Mouse (Mus musculus) limb, embryonic 10.5 days (tissue): Measurements from ENCODE around the gene Cspg4. TPM values are rescaled to one million over a fixed set of nuclear protein-coding genes. Genes with fewer than 3 reads are reported as not detected.

ENCODE experiments used
- DNase-seq: peaks from one replicate; pipeline ENCODE4 v3.0.0-alpha.2; 2017; ENCODE audit warnings: low spot score
- H3K27ac ChIP-seq: fragments of 300-500 bp; sonication (generic); 2 replicates; pipeline ENCODE4 v1.5.1; 2016; ENCODE audit warnings: mild to moderate bottlenecking
- H3K27me3 ChIP-seq: fragments of 300-500 bp; sonication (generic); 2 replicates; pipeline ENCODE4 v1.6.1; 2016; ENCODE audit warnings: low read depth, mild to moderate bottlenecking; ENCODE audit not compliant: poor library complexity, severe bottlenecking
- H3K36me3 ChIP-seq: fragments of 300-500 bp; sonication (generic); 2 replicates; pipeline ENCODE4 v1.6.1; 2016; ENCODE audit warnings: mild to moderate bottlenecking, moderate library complexity
- H3K4me1 ChIP-seq: fragments of 300-500 bp; sonication (generic); 2 replicates; pipeline ENCODE4 v1.6.1; 2016
- H3K4me3 ChIP-seq: fragments of 300-500 bp; sonication (generic); 2 replicates; pipeline ENCODE4 v1.5.1; 2016; ENCODE audit warnings: mild to moderate bottlenecking, moderate library complexity
- H3K9me3 ChIP-seq: fragments of 300-500 bp; sonication (generic); replicated peaks from 2 replicates; pipeline ENCODE4 v1.6.1; 2016; ENCODE audit warnings: mild to moderate bottlenecking
- WGBS: fragments of 180-500 bp; shearing (Covaris S2); methylation state at CpG from one replicate; pipeline ENCODE4 v1.1.7; 2016; 5-methylcytosine and 5-hydroxymethylcytosine counted together
- polyA plus RNA-seq: library from polyadenylated mRNA; unstranded; fragments of >200 nt; fragmentation: Nextera tagmentation; extraction: Ambion mirVana; gene quantifications from 2 replicates; pipeline ENCODE4 v1.2.1, GENCODE M21; 2016

Cspg4 gene
- polyA plus RNA-seq, 1 experiment from 2014 or later = 5.0 TPM

GRCm38 (mm10) chr9:56924651-56925027, 59.8 kb downstream of the Cspg4 start:
- H3K9me3 ChIP-seq = no peaks in the 10 kb centered on the region
- DNase-seq = no peak
- peaks cover 66% of the 10 kb centered on the region for H3K36me3 ChIP-seq
- H3K4me1 ChIP-seq = peaks cover 56% of the 10 kb centered on the region
- WGBS = 42% methylated on average over 7 of the region's 7 CpGs
- H3K4me3 ChIP-seq = peak overlapping the region; percentile 76
- peak overlapping the region; percentile 10; the same call in 1 of the 2 replicates for H3K27ac ChIP-seq
- H3K27me3 ChIP-seq = no peaks in the 10 kb centered on the region

- 88% methylated on average over 26 of the region's 26 CpGs for WGBS
- H3K9me3 ChIP-seq = no peaks in the 10 kb centered on the region
- no peak for DNase-seq
- H3K27ac ChIP-seq = peak overlapping the region; percentile 10; the same call in 1 of the 2 replicates
- H3K27me3 ChIP-seq = no peaks in the 10 kb centered on the region
- peaks cover 56% of the 10 kb centered on the region for H3K4me1 ChIP-seq
- peak overlapping the region; percentile 76 for H3K4me3 ChIP-seq
- H3K36me3 ChIP-seq = peaks cover 58% of the 10 kb centered on the region
These were observed 60.6 kb downstream of the Cspg4 start for GRCm38 (mm10) chr9:56925291-56926024.

- Histone ChIP-seq H3K27me3 (no peaks in the 10 kb centered on the region), H3K9me3 (no peaks in the 10 kb centered on the region), H3K4me3 (peak overlapping the region; percentile 76), H3K27ac (no peak overlapping the region; the same call in 1 of the 2 replicates), H3K4me1 (peaks cover 56% of the 10 kb centered on the region), H3K36me3 (peaks cover 54% of the 10 kb centered on the region)
- WGBS = 93% methylated on average over 10 of the region's 10 CpGs
- DNase-seq = no peak
These were observed 61.2 kb downstream of the Cspg4 start for GRCm38 (mm10) chr9:56926025-56926360.

- H3K27ac ChIP-seq = no peak overlapping the region; the same call in 1 of the 2 replicates
- H3K4me1 ChIP-seq = peaks cover 56% of the 10 kb centered on the region
- 92% methylated on average over 10 of the region's 10 CpGs for WGBS
These were observed 61.6 kb downstream of the Cspg4 start for GRCm38 (mm10) chr9:56926387-56926786.

GRCm38 (mm10) chr9:56927191-56928012, 62.6 kb downstream of the Cspg4 start:
- Histone ChIP-seq H3K9me3 (no peaks in the 10 kb centered on the region), H3K36me3 (peaks cover 40% of the 10 kb centered on the region), H3K27me3 (no peaks in the 10 kb centered on the region), H3K27ac (peak overlapping the region; percentile 96), H3K4me3 (peak overlapping the region; percentile 76), H3K4me1 (peaks cover 56% of the 10 kb centered on the region)
- peak; percentile 74 for DNase-seq
- WGBS = under 1% methylated on average over 35 of the region's 35 CpGs

More at GRCm38 (mm10) chr9:56926387-56926786, 61.6 kb downstream of the Cspg4 start:
- Histone ChIP-seq H3K36me3 (peaks cover 50% of the 10 kb centered on the region), H3K27me3 (no peaks in the 10 kb centered on the region), H3K9me3 (no peaks in the 10 kb centered on the region), H3K4me3 (peak overlapping the region; percentile 76)
- DNase-seq = no peak

- peaks cover 31% of the 10 kb centered on the region for H3K36me3 ChIP-seq
- no peaks in the 10 kb centered on the region for H3K9me3 ChIP-seq
- DNase-seq = peak; percentile 94
- peak within 1 kb of the TSS; percentile 96 for H3K27ac ChIP-seq
- no peaks in the 10 kb centered on the region for H3K27me3 ChIP-seq
- H3K4me1 ChIP-seq = peaks cover 50% of the 10 kb centered on the region
- under 1% methylated on average over 50 of the region's 50 CpGs for WGBS
- H3K4me3 ChIP-seq = peak within 1 kb of the TSS; percentile 76
These were observed 63.4 kb downstream of the Cspg4 start, which contains the start of gene Snx33 for GRCm38 (mm10) chr9:56928041-56928811. TSS of gene Snx33 (minus strand) at chr9:56928371.

- Histone ChIP-seq H3K27ac (no peak overlapping the region), H3K9me3 (no peaks in the 10 kb centered on the region), H3K4me1 (peaks cover 38% of the 10 kb centered on the region), H3K4me3 (no peak overlapping the region), H3K27me3 (no peaks in the 10 kb centered on the region), H3K36me3 (peaks cover 19% of the 10 kb centered on the region)
- DNase-seq = no peak
- 58% methylated on average over 4 of the region's 4 CpGs for WGBS
These were observed 64.7 kb downstream of the Cspg4 start for GRCm38 (mm10) chr9:56929496-56929895.

GRCm38 (mm10) chr9:56930556-56930955, 65.7 kb downstream of the Cspg4 start:
- Histone ChIP-seq H3K27ac (no peak overlapping the region), H3K4me3 (no peak overlapping the region)
- DNase-seq = no peak

GRCm38 (mm10) chr9:56936861-56937222, 72.0 kb downstream of the Cspg4 start:
- peaks cover 18% of the 10 kb centered on the region; the same call in 1 of the 2 replicates for H3K4me1 ChIP-seq
- H3K36me3 ChIP-seq = peaks cover 5% of the 10 kb centered on the region; the same call in 1 of the 2 replicates
- WGBS = 23% methylated on average over 6 of the region's 6 CpGs

More at GRCm38 (mm10) chr9:56930556-56930955, 65.7 kb downstream of the Cspg4 start:
- H3K27me3 ChIP-seq = no peaks in the 10 kb centered on the region
- no peaks in the 10 kb centered on the region for H3K9me3 ChIP-seq
- 85% methylated on average over 1 of the region's 1 CpGs for WGBS
- H3K36me3 ChIP-seq = peaks cover 9% of the 10 kb centered on the region
- peaks cover 27% of the 10 kb centered on the region for H3K4me1 ChIP-seq

GRCm38 (mm10) chr9:56937223-56938160, 72.7 kb downstream of the Cspg4 start, which contains the start of gene Imp3:
TSS of gene Imp3 (plus strand) at chr9:56937475.
- DNase-seq = peak; percentile 81
- peaks cover 10% of the 10 kb centered on the region; the same call in 1 of the 2 replicates for H3K36me3 ChIP-seq
- H3K4me1 ChIP-seq = peaks cover 18% of the 10 kb centered on the region; the same call in 1 of the 2 replicates
- peak within 1 kb of the TSS; percentile 83 for H3K4me3 ChIP-seq
- H3K27me3 ChIP-seq = no peaks in the 10 kb centered on the region
- peak within 1 kb of the TSS; percentile 87 for H3K27ac ChIP-seq
- WGBS = under 1% methylated on average over 73 of the region's 73 CpGs
- no peaks in the 10 kb centered on the region for H3K9me3 ChIP-seq

More at GRCm38 (mm10) chr9:56936861-56937222, 72.0 kb downstream of the Cspg4 start:
- peak overlapping the region; percentile 83 for H3K4me3 ChIP-seq
- no peaks in the 10 kb centered on the region for H3K9me3 ChIP-seq
- DNase-seq = no peak
- H3K27ac ChIP-seq = no peak overlapping the region
- H3K27me3 ChIP-seq = no peaks in the 10 kb centered on the region

GRCm38 (mm10) chr9:56938374-56938773, 73.5 kb downstream of the Cspg4 start:
- no peak for DNase-seq
- peak overlapping the region; percentile 87; the same call in 1 of the 2 replicates for H3K27ac ChIP-seq
- no peaks in the 10 kb centered on the region for H3K9me3 ChIP-seq
- H3K4me3 ChIP-seq = peak overlapping the region; percentile 83
- H3K36me3 ChIP-seq = peaks cover 11% of the 10 kb centered on the region; the same call in 1 of the 2 replicates
- peaks cover 18% of the 10 kb centered on the region; the same call in 1 of the 2 replicates for H3K4me1 ChIP-seq
- under 1% methylated on average over 7 of the region's 7 CpGs for WGBS
- no peaks in the 10 kb centered on the region for H3K27me3 ChIP-seq
